Mouse (Mus musculus): ENCODE data around the gene Oasl1. TPM values are rescaled to one million over a fixed set of nuclear protein-coding genes. Genes with fewer than 3 reads are reported as not detected.

Oasl1 gene
- 2.5 TPM for total RNA-seq (2023)

GRCm38 (mm10) chr5:114922998-114923473 is at the start of gene Oasl1:
TSS of gene Oasl1 (plus strand) at chr5:114923240.

GRCm38 (mm10) chr5:114896688-114897373 is 26.2 kb upstream of the Oasl1 start, which contains the start of gene Oasl2:
TSS of gene Oasl2 (plus strand) at chr5:114896936.

GRCm38 (mm10) chr5:114942074-114942765 is 19.2 kb downstream of the Oasl1 start, which contains the start of gene 2210016L21Rik:
TSS of gene 2210016L21Rik (plus strand) at chr5:114942158.

GRCm38 (mm10) chr5:114970824-114971227 is 47.8 kb downstream of the Oasl1 start, which contains the start of gene Hnf1a:
TSS of gene Hnf1a (minus strand) at chr5:114971094.

Other genes with a start within 250 kb of the Oasl1 start
- 126 TPM for gene Gltp, start 232.3 kb upstream of the Oasl1 start, total RNA-seq (2023)
- 21.8 TPM for gene Tchp, start 215.5 kb upstream of the Oasl1 start, total RNA-seq (2023)
- 161 TPM for gene Ankrd13a, start 148.6 kb upstream of the Oasl1 start, total RNA-seq (2023)
- gene Git2, start 147.7 kb upstream of the Oasl1 start, total RNA-seq (2023): 175 TPM
- gene 1500011B03Rik, start 99.8 kb upstream of the Oasl1 start, total RNA-seq (2023): 50.6 TPM
- not detected for gene 4930519G04Rik, start 69.6 kb upstream of the Oasl1 start, total RNA-seq (2023)
- gene Gm9936, start 64.6 kb upstream of the Oasl1 start, total RNA-seq (2023): not detected
- 10.5 TPM for gene Oasl2, start 26.3 kb upstream of the Oasl1 start, total RNA-seq (2023)
- gene 2210016L21Rik, start 18.9 kb downstream of the Oasl1 start, total RNA-seq (2023): 30.9 TPM
- gene Hnf1a, start 47.9 kb downstream of the Oasl1 start, total RNA-seq (2023): not detected
- gene Sppl3, start 87.9 kb downstream of the Oasl1 start, total RNA-seq (2023): 57.6 TPM
- not detected for gene Gm10401, start 175.1 kb downstream of the Oasl1 start, total RNA-seq (2023)
- gene Acads, start 196.1 kb downstream of the Oasl1 start, total RNA-seq (2023): 28.5 TPM
- 32.5 TPM for gene Unc119b, start 211.7 kb downstream of the Oasl1 start, total RNA-seq (2023)
- 90.7 TPM for gene Mlec, start 234.9 kb downstream of the Oasl1 start, total RNA-seq (2023)